Mouse (Mus musculus) midbrain, embryonic 15.5 days (tissue): ENCODE results near the gene Kitl. TPM values are rescaled to one million over a fixed set of nuclear protein-coding genes. Genes with fewer than 3 reads are reported as not detected.

Experiments used
- ATAC-seq: fragments of 200-750 bp; cut with Nextera tagmentation; replicated peaks from 2 replicates; pipeline ENCODE4 v1.8.0; 2017; ENCODE audit warnings: moderate TSS enrichment
- H3K27ac ChIP-seq: fragments of 300-500 bp; sonication (generic); 2 replicates; pipeline ENCODE4 v1.5.1; 2015; ENCODE audit warnings: mild to moderate bottlenecking, inconsistent platforms
- H3K27me3 ChIP-seq: fragments of 300-500 bp; sonication (generic); replicated peaks from 2 replicates; pipeline ENCODE4 v1.6.1; 2015; ENCODE audit warnings: inconsistent platforms
- H3K36me3 ChIP-seq: fragments of 300-500 bp; sonication (generic); replicated peaks from 2 replicates; pipeline ENCODE4 v1.6.1; 2015; ENCODE audit warnings: inconsistent platforms
- H3K4me1 ChIP-seq: fragments of 300-500 bp; sonication (generic); 2 replicates; pipeline ENCODE4 v1.6.1; 2015; ENCODE audit warnings: inconsistent platforms
- H3K4me2 ChIP-seq: fragments of 300-500 bp; sonication (generic); 2 replicates; pipeline ENCODE4 v1.6.1; 2015; ENCODE audit warnings: inconsistent platforms, mild to moderate bottlenecking, moderate library complexity
- H3K4me3 ChIP-seq: fragments of 300-500 bp; sonication (generic); 2 replicates; pipeline ENCODE4 v1.5.1; 2015; ENCODE audit warnings: mild to moderate bottlenecking, inconsistent platforms
- H3K9ac ChIP-seq: fragments of 300-500 bp; sonication (generic); 2 replicates; pipeline ENCODE4 v1.6.1; 2015; ENCODE audit warnings: mild to moderate bottlenecking, inconsistent platforms
- H3K9me3 ChIP-seq: fragments of 300-500 bp; sonication (generic); 2 replicates; pipeline ENCODE4 v1.6.1; 2016; ENCODE audit warnings: inconsistent platforms
- WGBS: fragments of 180-500 bp; shearing (Covaris S2); methylation state at CpG from one replicate; pipeline ENCODE4 v1.1.7; 2015; ENCODE audit warnings: mixed read lengths; 5-methylcytosine and 5-hydroxymethylcytosine counted together
- polyA plus RNA-seq: library from polyadenylated mRNA; unstranded; fragments of >200 nt; fragmentation: Nextera tagmentation; extraction: Ambion mirVana; gene quantifications from 2 replicates; pipeline ENCODE4 v1.2.1, GENCODE M21; 2015

Gene Kitl
- polyA plus RNA-seq: 33.4 and 44.8 TPM in 2 replicates

DNA sequence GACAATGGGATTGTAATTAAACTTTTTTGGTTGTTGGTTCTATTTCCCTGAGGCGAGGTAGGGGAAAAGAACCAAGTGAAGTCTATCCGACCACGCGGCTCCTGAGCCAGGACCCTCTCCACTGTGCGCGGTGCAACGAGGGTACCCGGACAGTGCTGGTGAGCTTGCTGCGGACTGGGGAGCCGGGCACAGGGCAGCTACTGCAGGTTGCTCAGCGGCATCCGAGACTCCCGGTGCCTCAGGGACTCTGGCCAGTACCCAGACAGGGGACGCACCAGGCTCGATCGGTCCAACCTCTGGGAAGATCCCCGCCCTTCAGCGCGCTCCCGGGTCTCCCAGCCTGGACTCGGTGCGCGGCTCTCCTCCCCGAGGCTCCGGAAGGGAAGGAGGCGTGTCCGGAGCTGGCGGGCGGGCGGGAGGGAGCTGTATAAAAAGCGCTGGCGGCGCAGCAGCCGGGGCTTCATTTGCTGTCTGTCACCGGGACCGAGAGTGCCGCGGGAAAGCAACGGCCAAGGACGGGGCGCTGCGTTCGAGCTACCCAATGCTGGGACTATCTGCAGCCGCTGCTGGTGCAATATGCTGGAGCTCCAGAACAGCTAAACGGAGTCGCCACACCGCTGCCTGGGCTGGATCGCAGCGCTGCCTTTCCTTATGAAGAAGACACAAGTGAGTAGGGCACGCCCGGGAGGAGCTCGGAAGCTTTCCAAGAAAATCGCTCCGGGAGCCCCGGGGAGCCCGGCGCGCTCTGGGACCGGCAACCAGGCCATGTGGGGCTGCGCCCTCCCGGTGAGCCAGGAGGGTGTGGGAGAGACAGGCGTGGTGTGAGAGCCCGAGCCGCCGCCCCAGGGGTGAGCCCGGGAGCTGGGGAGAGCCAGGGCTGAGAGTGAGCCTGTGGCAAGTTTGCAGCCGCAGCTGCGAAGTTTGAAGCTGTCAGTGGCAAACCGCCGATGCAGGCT is at the start of gene Kitl:
Gene Kitl, plus strand, starts transcription at position 261 of the 956 bp plus-strand sequence.
- peak within 1 kb of the TSS; percentile 29 for H3K9ac ChIP-seq
- peak within 1 kb of the TSS; percentile 59 for H3K4me3 ChIP-seq
- H3K27ac ChIP-seq: peak within 1 kb of the TSS; percentile 51
- peaks cover 22% of the 10 kb centered on the region for H3K4me1 ChIP-seq
- ATAC-seq: peak; percentile 87
- WGBS: under 1% methylated on average over 70 of the region's 70 CpGs
- H3K4me2 ChIP-seq: peak within 1 kb of the TSS; percentile 96
- H3K27me3 ChIP-seq: peaks cover 57% of the 10 kb centered on the region
- H3K36me3 ChIP-seq: no peaks in the 10 kb centered on the region
- H3K9me3 ChIP-seq: no peaks in the 10 kb centered on the region

DNA sequence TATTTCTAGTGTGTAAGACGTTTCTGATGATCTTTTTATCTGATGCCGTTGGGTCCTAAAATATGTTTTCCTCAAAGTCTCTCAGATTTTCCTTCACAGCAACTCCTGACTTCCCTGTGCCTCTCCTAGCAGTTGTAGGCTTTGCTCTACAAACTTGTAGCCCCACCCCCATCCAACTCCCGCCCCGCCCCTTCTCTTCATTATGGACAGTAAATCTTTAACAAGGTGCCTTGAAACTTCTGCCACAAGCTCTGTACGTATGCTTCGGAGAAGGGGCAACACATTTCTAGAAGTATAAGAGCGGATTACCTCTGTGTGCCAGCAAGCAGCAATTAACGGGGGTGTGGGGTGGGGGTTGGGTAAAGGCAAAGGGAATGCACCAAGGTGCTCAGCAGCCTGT is 42.6 kb upstream of the Kitl start:
- H3K4me1 ChIP-seq: no peaks in the 10 kb centered on the region
- no peak for ATAC-seq
- WGBS: 74% methylated on average over 8 of the region's 8 CpGs

DNA sequence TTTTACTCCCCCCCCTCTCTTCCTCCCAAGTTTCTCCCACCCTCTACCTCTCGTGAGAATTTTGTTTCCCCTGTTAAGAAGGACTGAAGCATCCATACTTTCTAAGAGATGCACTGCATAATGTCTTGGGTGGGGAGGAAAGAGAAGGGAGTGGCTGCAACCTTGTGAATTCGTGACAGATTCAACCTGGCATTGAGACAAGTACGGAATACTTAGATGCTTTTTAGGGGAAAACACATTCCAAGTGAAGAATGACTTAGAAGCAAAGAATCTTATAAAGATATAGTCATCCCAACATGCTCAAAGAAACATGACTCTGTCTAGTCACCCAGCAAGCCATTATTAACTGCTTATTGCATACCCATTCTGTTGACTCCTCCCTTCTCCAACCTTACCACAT is 35.3 kb upstream of the Kitl start:
- no peaks in the 10 kb centered on the region for H3K36me3 ChIP-seq
- WGBS: 89% methylated on average over 3 of the region's 3 CpGs
- no peak overlapping the region for H3K4me3 ChIP-seq
- no peak overlapping the region for H3K9ac ChIP-seq
- no peaks in the 10 kb centered on the region for H3K4me1 ChIP-seq
- no peaks in the 10 kb centered on the region for H3K9me3 ChIP-seq
- H3K4me2 ChIP-seq: no peak overlapping the region
- no peak overlapping the region for H3K27ac ChIP-seq
- ATAC-seq: no peak
- no peaks in the 10 kb centered on the region for H3K27me3 ChIP-seq

More for the DNA sequence above, 42.6 kb upstream of the Kitl start:
- Histone ChIP-seq H3K4me3 (no peak overlapping the region), H3K4me2 (no peak overlapping the region), H3K27ac (no peak overlapping the region), H3K27me3 (no peaks in the 10 kb centered on the region), H3K36me3 (no peaks in the 10 kb centered on the region), H3K9ac (no peak overlapping the region), H3K9me3 (no peaks in the 10 kb centered on the region)

DNA sequence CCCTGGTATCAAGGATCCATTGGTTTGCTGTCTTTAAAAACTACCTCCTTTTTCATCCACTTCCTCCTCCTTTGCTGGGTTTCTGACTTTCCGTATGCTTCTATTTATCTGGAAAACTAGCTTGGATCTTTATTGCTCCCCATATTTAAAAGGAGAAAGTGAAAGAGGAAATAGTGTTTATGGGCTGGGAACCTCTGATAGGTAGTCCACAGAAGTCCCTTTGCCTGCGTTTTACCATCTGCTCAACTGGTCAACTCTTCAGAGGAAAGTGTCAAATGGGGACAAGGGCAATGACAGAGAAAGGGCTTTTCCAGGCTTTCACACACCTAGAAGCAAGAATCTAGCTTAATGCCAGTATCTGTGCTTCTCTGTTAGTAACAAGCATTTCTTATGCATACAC is 34.5 kb upstream of the Kitl start:
- no peak overlapping the region for H3K4me3 ChIP-seq

DNA sequence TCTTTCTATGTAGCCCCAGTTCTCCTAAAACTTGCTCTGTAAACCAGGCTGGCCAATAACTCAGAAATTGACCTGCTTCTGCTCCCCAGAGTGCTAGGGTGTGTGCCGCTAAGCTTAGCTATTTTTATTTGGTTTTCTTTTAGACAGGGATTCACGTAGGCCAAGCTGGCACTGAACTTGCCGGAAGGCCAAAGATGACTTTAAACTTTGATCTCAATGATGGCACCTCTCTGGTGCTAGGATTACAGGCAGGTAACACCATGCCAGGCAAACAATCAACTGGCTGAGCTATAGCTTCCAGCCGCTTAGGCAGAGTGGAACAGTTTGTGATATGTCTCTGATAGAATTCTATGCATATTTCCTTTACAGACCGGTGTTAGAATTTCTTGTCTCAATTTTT is 33.5 kb upstream of the Kitl start:
- Histone ChIP-seq H3K4me1 (no peaks in the 10 kb centered on the region), H3K9ac (no peak overlapping the region), H3K27me3 (no peaks in the 10 kb centered on the region), H3K36me3 (no peaks in the 10 kb centered on the region), H3K4me3 (no peak overlapping the region), H3K27ac (no peak overlapping the region), H3K9me3 (no peaks in the 10 kb centered on the region), H3K4me2 (no peak overlapping the region)
- ATAC-seq: no peak
- 94% methylated on average over 5 of the region's 5 CpGs for WGBS

More for the DNA sequence above, 34.5 kb upstream of the Kitl start:
- Histone ChIP-seq H3K4me1 (no peaks in the 10 kb centered on the region), H3K4me2 (no peak overlapping the region), H3K9me3 (no peaks in the 10 kb centered on the region), H3K27me3 (no peaks in the 10 kb centered on the region), H3K36me3 (no peaks in the 10 kb centered on the region), H3K27ac (no peak overlapping the region), H3K9ac (no peak overlapping the region)
- ATAC-seq: no peak
- WGBS: 88% methylated on average over 2 of the region's 2 CpGs

DNA sequence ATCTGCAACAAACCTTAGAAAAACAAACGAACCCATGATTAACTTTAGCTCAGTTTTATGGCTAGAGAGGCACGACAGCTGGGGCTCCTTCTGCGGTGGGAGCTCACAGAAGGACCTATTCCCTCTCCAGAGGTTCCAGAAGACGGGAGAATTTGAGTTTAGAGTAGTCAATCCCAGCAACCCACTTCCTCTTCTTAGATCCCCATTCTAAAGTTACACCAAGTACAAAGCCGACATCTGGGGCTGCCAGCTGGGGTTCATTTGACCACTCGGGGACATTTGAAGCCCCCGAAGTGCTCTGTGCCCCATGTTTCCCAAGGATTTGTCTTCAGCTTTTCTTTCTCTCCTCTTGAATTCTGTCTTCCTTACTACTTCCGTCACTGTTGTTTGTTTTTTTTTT is 28.7 kb upstream of the Kitl start:
- no peaks in the 10 kb centered on the region for H3K9me3 ChIP-seq
- no peaks in the 10 kb centered on the region for H3K27me3 ChIP-seq
- H3K4me3 ChIP-seq: no peak overlapping the region
- H3K4me1 ChIP-seq: no peaks in the 10 kb centered on the region
- H3K36me3 ChIP-seq: no peaks in the 10 kb centered on the region
- H3K4me2 ChIP-seq: no peak overlapping the region
- no peak overlapping the region for H3K9ac ChIP-seq
- no peak overlapping the region for H3K27ac ChIP-seq
- no peak for ATAC-seq
- 77% methylated on average over 8 of the region's 8 CpGs for WGBS

DNA sequence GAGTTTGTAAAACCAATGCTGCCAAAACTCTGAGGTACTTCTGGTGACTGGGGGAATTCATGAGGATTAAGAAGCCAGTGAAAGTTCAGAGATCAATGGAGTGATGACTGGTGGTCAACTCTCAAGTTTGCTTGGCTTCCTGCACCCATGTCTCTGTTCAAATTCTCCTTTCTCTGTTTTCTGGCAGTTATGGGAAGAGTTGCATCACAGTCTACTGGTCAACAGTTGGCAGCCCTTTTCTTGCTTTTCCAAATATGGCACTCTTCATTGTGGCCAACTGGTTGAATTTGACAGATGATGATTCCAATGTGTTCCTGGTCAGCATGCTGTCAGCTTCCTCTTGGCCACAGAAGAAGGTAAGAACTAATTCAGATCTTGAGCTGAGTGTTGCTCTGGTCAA is 25.7 kb upstream of the Kitl start:
- no peak for ATAC-seq
- H3K27ac ChIP-seq: no peak overlapping the region
- no peak overlapping the region for H3K4me3 ChIP-seq
- no peaks in the 10 kb centered on the region for H3K27me3 ChIP-seq
- H3K4me1 ChIP-seq: no peaks in the 10 kb centered on the region
- H3K9ac ChIP-seq: no peak overlapping the region
- no peaks in the 10 kb centered on the region for H3K9me3 ChIP-seq
- no peaks in the 10 kb centered on the region for H3K36me3 ChIP-seq
- H3K4me2 ChIP-seq: no peak overlapping the region

DNA sequence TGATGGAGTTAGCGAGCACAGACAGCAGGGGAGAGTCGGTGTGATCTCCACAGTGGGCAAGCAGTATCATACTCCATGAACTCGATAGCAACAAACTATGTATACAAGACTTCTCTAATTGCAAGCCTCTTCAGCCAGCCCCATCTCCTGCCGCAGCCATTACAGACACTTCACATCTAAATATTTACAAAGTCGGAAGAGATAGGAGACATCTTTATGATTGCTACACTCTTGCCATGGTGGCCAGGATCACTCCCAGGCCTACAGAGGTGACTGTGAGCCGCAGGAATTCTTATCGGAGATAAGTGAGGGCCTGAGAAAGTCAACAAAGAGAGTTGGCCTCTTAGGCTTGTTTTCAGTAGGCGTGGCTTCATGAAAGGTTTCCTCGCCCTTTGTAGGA is 23.3 kb upstream of the Kitl start:
- WGBS: 88% methylated on average over 9 of the region's 9 CpGs
- H3K9me3 ChIP-seq: no peaks in the 10 kb centered on the region
- H3K4me2 ChIP-seq: no peak overlapping the region
- ATAC-seq: no peak
- no peak overlapping the region for H3K27ac ChIP-seq
- H3K27me3 ChIP-seq: no peaks in the 10 kb centered on the region
- H3K4me3 ChIP-seq: no peak overlapping the region
- no peaks in the 10 kb centered on the region for H3K36me3 ChIP-seq
- no peak overlapping the region for H3K9ac ChIP-seq
- H3K4me1 ChIP-seq: no peaks in the 10 kb centered on the region

DNA sequence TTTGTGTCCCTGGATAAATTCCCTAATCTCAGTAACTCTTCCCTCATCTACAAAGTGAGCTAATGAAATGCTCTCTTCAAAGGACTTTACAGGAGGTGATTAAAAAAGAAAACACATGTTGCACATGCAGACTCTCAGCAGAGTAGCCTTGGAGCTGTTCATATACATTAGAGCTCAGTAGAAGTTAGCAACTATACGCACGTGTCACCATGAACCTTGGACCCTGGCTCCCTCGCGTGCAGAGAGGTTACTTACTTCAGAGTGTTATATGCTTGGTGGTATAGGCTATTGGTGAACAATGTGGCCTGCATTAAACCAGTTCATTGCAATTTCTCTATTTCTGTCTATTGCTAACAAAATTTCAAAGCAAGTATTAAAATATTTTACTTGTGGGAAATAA is 14.0 kb upstream of the Kitl start:
- Histone ChIP-seq H3K27ac (no peak overlapping the region), H3K4me1 (no peaks in the 10 kb centered on the region), H3K27me3 (no peaks in the 10 kb centered on the region), H3K4me3 (no peak overlapping the region), H3K9ac (no peak overlapping the region), H3K9me3 (no peaks in the 10 kb centered on the region), H3K36me3 (no peaks in the 10 kb centered on the region), H3K4me2 (no peak overlapping the region)
- ATAC-seq: no peak
- whole genome bisulfite sequencing: 87% methylated on average over 4 of the region's 4 CpGs

DNA sequence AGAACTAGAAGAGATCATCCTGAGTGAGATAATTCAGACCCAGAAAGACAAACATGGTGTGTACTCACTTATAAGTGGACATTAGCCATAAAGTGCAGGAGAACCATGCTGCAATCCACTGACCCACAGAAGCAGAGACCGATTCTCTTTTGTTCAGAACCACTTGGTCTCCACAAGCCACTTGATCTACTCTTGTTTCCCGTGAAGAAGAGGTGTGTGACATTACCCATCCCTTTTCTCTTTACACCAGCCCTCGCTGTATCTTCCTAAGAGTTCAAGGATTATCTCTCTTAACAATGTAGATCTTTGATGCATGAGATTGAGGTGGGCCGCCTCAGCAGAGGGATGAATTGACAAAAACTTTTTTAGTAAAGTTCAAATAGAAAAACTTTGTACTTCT is 11.6 kb upstream of the Kitl start:
- Histone ChIP-seq H3K36me3 (no peaks in the 10 kb centered on the region), H3K9me3 (no peaks in the 10 kb centered on the region), H3K27ac (no peak overlapping the region), H3K27me3 (0 out of 2 replicates have a peak, but pooled peaks cover 5% of the 10 kb centered on the region), H3K4me1 (no peaks in the 10 kb centered on the region), H3K9ac (no peak overlapping the region), H3K4me2 (no peak overlapping the region), H3K4me3 (no peak overlapping the region)
- 68% methylated on average over 4 of the region's 4 CpGs for WGBS
- ATAC-seq: peak; percentile 54; the same call in 1 of the 2 replicates

DNA sequence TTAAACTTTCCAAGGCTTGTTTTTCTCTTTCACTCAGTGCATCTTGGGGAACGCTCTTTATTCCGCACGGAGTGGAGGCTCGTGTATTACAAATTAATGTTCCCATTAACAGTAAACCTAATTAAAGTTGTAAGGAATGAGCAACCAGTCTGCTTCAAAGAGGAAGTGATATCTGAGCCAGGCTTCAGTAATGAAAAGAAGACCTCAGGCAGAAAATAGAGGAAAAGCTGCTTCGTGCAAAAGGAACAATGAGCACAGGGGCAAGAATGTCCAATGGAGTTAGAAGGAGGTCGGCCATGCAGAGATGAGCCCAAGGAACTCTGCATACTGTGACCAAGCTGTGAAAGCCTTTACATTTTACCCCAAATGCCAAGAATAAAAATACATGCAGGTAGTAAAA is 5.7 kb upstream of the Kitl start:
- Histone ChIP-seq H3K4me2 (no peak overlapping the region), H3K27me3 (peaks cover 36% of the 10 kb centered on the region), H3K9me3 (no peaks in the 10 kb centered on the region), H3K27ac (no peak overlapping the region), H3K4me1 (no peaks in the 10 kb centered on the region), H3K9ac (no peak overlapping the region), H3K4me3 (no peak overlapping the region), H3K36me3 (no peaks in the 10 kb centered on the region)
- no peak for ATAC-seq
- 46% methylated on average over 6 of the region's 6 CpGs for WGBS

DNA sequence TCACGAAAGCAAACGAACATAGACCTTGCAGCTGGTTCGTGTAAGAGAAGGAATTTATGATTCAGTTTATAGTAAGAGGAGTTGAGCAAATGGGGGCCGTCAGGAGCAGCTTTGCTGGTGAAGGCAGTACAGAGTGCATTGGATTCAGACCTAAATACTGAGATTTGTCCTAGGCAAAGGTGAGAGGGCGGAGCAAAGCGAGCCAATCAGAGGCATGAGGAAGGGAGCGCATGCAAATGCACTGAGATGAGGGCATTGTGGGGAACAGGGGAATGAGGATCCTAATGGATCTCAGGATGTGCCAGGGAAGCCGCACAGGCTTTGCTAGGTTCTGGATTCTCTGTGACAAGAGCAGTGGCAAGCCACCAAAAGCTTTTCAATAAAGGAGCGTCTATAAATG is 5.1 kb upstream of the Kitl start:
- Histone ChIP-seq H3K9ac (no peak overlapping the region), H3K36me3 (no peaks in the 10 kb centered on the region), H3K27ac (no peak overlapping the region), H3K4me3 (no peak overlapping the region), H3K4me2 (no peak overlapping the region), H3K4me1 (peaks cover 1% of the 10 kb centered on the region; the same call in 1 of the 2 replicates), H3K9me3 (no peaks in the 10 kb centered on the region), H3K27me3 (peaks cover 36% of the 10 kb centered on the region)
- 79% methylated on average over 9 of the region's 9 CpGs for WGBS
- ATAC-seq: no peak

DNA sequence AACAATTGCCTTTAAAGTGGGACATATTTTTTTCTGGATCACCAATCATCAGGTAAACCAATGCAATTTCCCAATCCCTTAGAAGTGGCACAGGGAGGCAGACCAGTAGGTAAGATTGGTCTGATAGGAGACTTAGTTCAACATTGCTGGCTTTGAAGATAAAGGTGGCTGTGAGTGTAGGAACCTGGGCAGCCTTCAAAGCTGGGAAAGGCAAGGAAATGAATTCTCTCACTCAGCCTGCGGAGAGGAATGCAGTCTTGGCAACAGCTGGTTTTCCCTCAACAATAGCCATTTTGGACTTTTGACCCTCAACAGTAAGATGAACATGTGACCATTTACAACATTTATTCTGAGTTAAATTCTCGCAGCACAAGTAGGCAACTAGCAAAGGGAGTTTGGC is 1.3 kb upstream of the Kitl start:
- H3K4me1 ChIP-seq: peaks cover 22% of the 10 kb centered on the region
- H3K4me2 ChIP-seq: no peak overlapping the region
- H3K36me3 ChIP-seq: no peaks in the 10 kb centered on the region
- 41% methylated on average over 2 of the region's 2 CpGs for WGBS
- H3K27ac ChIP-seq: no peak overlapping the region
- no peaks in the 10 kb centered on the region for H3K9me3 ChIP-seq
- H3K27me3 ChIP-seq: peaks cover 48% of the 10 kb centered on the region
- no peak overlapping the region for H3K9ac ChIP-seq
- no peak for ATAC-seq
- H3K4me3 ChIP-seq: no peak overlapping the region
